Mouse (Mus musculus) forebrain, embryonic 11.5 days (tissue): ENCODE measurements around the gene Fam196b. TPM values are rescaled to one million over a fixed set of nuclear protein-coding genes. Genes with fewer than 3 reads are reported as not detected.

ENCODE experiments used
- ATAC-seq: fragments of 200-750 bp; cut with Nextera tagmentation; replicated peaks from 2 replicates; pipeline ENCODE4 v1.8.0; 2017; ENCODE audit warnings: moderate TSS enrichment; ENCODE audit not compliant: low FRiP score
- DNase-seq: peaks from one replicate; pipeline ENCODE4 v3.0.0-alpha.2; 2017; ENCODE audit warnings: low spot score
- H3K27ac ChIP-seq: fragments of 300-500 bp; sonication (generic); 2 replicates; pipeline ENCODE4 v1.5.1; 2014; ENCODE audit warnings: low read depth, low read length
- H3K27me3 ChIP-seq: fragments of 300-500 bp; sonication (generic); 2 replicates; pipeline ENCODE4 v1.6.1; 2014; ENCODE audit warnings: mild to moderate bottlenecking, low read length, mixed read lengths; ENCODE audit not compliant: control insufficient read depth, insufficient read depth
- H3K36me3 ChIP-seq: fragments of 300-500 bp; sonication (generic); 2 replicates; pipeline ENCODE4 v1.6.1; 2014; ENCODE audit warnings: mild to moderate bottlenecking, low read length, moderate library complexity, mixed read lengths; ENCODE audit not compliant: control insufficient read depth, insufficient read depth
- H3K4me1 ChIP-seq: fragments of 300-500 bp; sonication (generic); replicated peaks from 2 replicates; pipeline ENCODE4 v1.6.1; 2014; ENCODE audit warnings: low read length, mixed read lengths; ENCODE audit not compliant: control insufficient read depth, insufficient read depth
- H3K4me2 ChIP-seq: fragments of 300-500 bp; sonication (generic); 2 replicates; pipeline ENCODE4 v1.6.1; 2014; ENCODE audit warnings: low read depth, mild to moderate bottlenecking, low read length, moderate library complexity, mixed read lengths; ENCODE audit not compliant: severe bottlenecking
- H3K4me3 ChIP-seq: fragments of 300-500 bp; sonication (generic); 2 replicates; pipeline ENCODE4 v1.5.1; 2014; ENCODE audit warnings: low read depth, low read length
- H3K9ac ChIP-seq: fragments of 300-500 bp; sonication (generic); 2 replicates; pipeline ENCODE4 v1.6.1; 2014; ENCODE audit warnings: low read length
- H3K9me3 ChIP-seq: fragments of 300-500 bp; sonication (generic); 2 replicates; pipeline ENCODE4 v1.6.1; 2016; ENCODE audit warnings: low read length, mixed read lengths; ENCODE audit not compliant: control insufficient read depth
- WGBS: fragments of 180-500 bp; shearing (Covaris S2); extraction: QIAGEN DNeasy Blood & Tissue Kit; methylation state at CpG from one replicate; pipeline ENCODE4 v1.1.7; 2014; 5-methylcytosine and 5-hydroxymethylcytosine counted together
- polyA plus RNA-seq: library from polyadenylated mRNA; unstranded; fragments of >200 nt; fragmentation: Nextera tagmentation; extraction: Ambion mirVana; gene quantifications from 2 replicates; pipeline ENCODE4 v1.2.1, GENCODE M21; 2014

The Fam196b gene
- polyA plus RNA-seq = 0.94 and 1.1 TPM in 2 replicates

DNA sequence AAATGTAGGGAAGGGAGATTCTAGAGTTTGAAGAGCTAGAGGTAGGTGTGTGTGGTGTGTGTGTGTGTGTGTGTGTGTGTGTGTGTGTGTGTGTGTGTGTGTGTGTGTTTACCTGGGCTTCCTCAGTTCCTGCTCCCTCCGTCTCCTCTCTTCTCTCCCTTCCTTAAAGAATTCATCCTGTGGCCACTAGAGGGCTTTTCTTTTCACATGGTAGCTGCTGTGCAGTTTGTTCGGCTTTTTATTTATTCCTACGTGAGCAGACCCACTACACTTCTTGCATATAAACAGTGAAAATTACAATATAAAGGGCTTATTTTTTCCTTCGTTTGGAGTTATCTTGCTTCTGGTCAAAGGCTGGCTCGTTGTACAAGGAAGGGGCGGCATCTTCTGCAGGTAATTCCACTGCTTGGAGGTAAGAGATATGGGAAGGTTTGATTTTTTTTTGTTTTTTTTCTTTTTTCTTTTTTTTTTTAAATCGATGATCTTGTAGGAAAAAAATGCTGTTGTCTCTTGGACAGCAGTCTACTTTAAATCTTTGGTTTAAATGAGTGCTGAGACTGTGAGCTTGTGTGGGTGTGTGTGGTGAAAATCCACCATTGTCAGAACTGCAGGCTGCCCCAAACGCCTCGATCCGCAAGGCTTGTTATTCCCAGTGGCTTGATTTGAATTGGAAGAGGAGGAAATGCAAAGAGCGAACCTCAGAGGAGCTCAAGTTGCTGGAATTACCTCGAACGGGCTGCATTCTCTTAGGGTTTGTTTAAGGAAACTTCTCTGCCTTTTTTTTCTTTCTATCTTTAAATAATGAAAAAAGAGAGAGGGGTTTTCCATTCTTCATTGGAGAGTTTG is at the start of gene Fam196b:
TSS of gene Fam196b (plus strand) at position 289 of the 846 bp plus-strand sequence.
- Histone ChIP-seq H3K4me3 (peak within 1 kb of the TSS; percentile 28), H3K9ac (peak within 1 kb of the TSS; percentile 57), H3K27me3 (no peaks in the 10 kb centered on the region), H3K36me3 (no peaks in the 10 kb centered on the region), H3K4me1 (no peaks in the 10 kb centered on the region; the same call in 1 of the 2 replicates), H3K27ac (no peak within 1 kb of the TSS), H3K9me3 (no peaks in the 10 kb centered on the region), H3K4me2 (peak within 1 kb of the TSS; percentile 54)
- ATAC-seq (peak; percentile 58; the same call in 1 of the 2 replicates), DNase-seq (no peak)
- WGBS = under 1% methylated on average over 13 of the region's 13 CpGs

DNA sequence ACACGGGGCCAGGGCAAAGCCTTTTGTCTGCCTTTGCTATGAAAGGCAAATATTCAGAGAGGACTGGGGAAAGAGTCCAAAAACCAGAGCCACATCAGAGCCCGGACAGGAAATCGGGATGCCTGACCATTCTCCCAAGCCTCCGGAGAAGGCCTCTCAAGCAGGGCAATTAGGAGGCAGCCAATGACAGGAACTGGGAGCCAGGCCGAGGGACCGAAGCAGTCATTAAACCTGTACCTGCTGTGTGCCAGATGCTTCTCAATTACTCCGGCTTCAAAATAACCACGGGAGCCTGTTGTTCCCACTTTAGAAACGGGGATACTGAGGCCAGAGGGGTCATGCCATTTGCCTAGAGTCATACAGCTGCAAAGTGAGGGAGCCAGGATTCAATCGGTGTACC is 42.6 kb upstream of the Fam196b start:
- Histone ChIP-seq H3K27me3 (no peaks in the 10 kb centered on the region), H3K4me3 (no peak overlapping the region), H3K4me1 (peaks cover 12% of the 10 kb centered on the region; the same call in 1 of the 2 replicates), H3K36me3 (no peaks in the 10 kb centered on the region), H3K9me3 (no peaks in the 10 kb centered on the region), H3K9ac (no peak overlapping the region), H3K27ac (no peak overlapping the region), H3K4me2 (no peak overlapping the region)
- 38% methylated on average over 10 of the region's 10 CpGs for WGBS
- DNase-seq = no peak
- no peak for ATAC-seq

DNA sequence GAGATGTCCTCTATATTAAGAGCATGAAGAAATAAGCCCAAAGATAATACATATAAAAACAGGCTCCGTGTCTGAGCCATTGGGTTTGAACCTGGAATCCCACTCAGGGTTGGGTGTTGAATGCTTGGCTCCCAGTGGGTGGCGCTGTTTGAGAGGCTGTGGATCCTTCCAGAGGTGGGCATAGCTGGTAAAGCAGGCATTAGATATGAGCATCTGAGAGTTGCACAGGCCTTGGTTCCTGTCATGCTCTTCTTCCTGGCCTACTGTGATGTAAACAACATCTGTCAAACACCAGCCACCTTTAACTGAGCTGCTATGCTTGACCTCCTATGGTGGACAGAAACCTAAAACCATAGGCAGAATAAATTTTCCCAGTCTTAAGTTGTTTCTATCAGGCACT is 38.7 kb upstream of the Fam196b start:
- H3K9ac ChIP-seq = no peak overlapping the region
- peaks cover 12% of the 10 kb centered on the region; the same call in 1 of the 2 replicates for H3K4me1 ChIP-seq
- ATAC-seq (no peak), DNase-seq (no peak)
- no peaks in the 10 kb centered on the region for H3K9me3 ChIP-seq
- 45% methylated on average over 2 of the region's 2 CpGs for WGBS
- H3K27me3 ChIP-seq = no peaks in the 10 kb centered on the region
- no peak overlapping the region for H3K27ac ChIP-seq
- no peak overlapping the region for H3K4me3 ChIP-seq
- no peak overlapping the region for H3K4me2 ChIP-seq
- no peaks in the 10 kb centered on the region for H3K36me3 ChIP-seq

DNA sequence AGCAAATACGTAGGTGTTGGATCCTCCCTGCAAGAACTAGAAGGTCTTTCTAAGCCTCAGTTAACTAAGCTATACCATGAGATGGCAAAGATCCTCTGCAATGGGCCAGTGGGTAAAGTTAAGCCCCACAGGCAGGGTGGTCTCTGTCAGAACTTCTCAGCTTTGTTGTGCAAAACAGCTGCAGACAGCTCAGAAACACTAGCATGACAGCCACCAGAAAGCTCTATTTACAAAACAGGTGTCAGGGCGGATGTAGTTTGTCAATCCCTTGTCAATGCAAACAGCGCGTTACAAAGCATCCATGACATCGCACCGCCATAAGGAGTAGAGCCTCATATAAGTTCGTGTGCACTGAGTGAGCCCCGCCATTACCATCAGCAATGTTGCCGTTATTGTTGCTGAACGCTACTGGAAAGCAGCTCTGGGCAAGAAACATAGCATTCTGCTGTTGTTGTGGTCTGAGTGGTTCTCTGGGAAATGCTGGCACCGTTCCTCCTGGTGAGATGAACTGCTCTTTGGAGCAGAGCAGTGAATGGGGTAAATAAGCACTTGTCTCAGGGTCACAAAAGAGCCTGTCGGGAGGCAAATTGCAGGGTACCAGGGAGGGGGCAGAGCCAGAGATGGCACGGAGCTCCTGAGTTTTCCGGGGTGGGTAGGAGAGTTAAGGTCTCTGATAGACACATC is 38.1 kb upstream of the Fam196b start:
- no peaks in the 10 kb centered on the region for H3K36me3 ChIP-seq
- no peak overlapping the region for H3K9ac ChIP-seq
- no peaks in the 10 kb centered on the region for H3K9me3 ChIP-seq
- peaks cover 11% of the 10 kb centered on the region; the same call in 1 of the 2 replicates for H3K4me1 ChIP-seq
- no peak overlapping the region for H3K4me3 ChIP-seq
- peak overlapping the region; percentile 15; the same call in 1 of the 2 replicates for H3K4me2 ChIP-seq
- no peaks in the 10 kb centered on the region for H3K27me3 ChIP-seq
- no peak for DNase-seq
- ATAC-seq = peak; percentile 66
- no peak overlapping the region for H3K27ac ChIP-seq
- 46% methylated on average over 14 of the region's 14 CpGs for WGBS

DNA sequence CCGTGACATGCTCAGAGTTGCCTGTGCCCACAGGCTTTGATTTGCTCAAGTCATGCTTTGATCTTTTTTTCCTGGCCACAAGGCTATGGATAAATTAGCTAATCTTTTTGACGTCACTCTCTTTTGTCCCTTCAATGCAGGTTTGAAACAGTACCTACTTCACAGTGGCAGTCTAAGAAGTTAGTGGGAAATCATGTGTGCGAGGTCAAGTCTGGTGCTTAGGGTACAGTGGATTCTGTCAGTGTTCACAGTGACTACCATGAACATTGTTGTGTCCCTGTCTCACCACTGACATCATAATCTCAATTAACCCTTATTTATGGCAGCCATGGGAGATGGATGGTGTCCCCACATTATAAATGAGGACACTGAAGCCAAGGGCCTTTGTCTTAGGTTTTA is 37.6 kb upstream of the Fam196b start:
- 33% methylated on average over 3 of the region's 3 CpGs for WGBS
- DNase-seq = no peak
- Histone ChIP-seq H3K9ac (no peak overlapping the region), H3K36me3 (no peaks in the 10 kb centered on the region), H3K4me1 (peaks cover 9% of the 10 kb centered on the region; the same call in 1 of the 2 replicates), H3K9me3 (no peaks in the 10 kb centered on the region), H3K4me3 (no peak overlapping the region), H3K27me3 (no peaks in the 10 kb centered on the region), H3K27ac (no peak overlapping the region), H3K4me2 (no peak overlapping the region; the same call in 1 of the 2 replicates)
- ATAC-seq = no peak

DNA sequence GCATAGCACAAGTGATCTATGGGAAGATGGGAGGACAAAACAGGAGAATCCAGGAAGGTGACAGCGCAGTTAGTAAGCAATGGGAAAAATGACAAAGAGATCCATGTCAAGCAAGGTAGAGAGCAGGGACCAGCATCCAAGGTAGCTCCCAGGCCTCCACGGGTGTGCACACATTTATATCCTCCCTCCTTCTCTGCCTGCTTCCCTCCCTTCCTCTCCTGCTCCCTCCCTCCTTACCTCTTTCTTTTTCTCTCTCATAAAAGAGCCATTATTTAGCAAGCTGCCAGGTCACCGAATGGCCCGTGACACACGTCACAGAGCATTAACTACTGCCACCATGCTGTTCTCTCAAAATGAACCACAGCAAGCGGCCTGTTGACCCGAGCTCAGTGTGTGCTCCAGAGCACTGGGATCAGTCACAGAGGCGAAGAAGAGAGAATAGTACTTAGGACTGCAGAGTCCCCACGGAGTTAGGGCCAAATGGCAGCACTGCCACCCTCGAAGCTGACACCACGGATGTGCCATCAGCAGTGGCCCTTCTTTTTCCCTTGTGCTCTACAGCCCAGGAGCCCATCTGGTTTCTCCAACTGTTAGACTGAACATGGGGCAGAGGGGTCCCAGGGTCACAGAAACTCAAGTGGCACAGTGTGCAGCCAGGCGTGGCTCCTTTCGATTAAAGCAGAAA is 30.4 kb upstream of the Fam196b start:
- H3K9ac ChIP-seq = no peak overlapping the region

DNA sequence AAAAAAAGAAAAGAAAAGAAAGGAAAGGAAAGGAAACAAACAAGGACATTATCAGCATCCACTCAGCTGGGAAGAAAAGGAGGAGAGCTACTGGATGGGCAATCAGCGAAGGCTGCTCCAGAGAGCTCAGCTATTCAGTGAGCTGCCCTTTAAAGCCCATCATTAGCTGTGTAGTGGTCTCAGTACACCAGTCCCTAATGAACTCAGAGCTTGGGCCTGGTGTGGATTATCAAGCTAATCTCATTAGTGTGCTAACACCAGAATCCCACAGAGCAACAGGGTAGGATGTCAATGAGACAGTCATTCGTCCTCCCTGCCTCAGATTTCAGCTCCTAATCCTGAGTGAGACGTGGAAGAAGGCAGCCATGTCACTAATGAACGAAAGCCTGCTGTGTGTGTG is 24.4 kb upstream of the Fam196b start:
- H3K9me3 ChIP-seq = peaks cover 3% of the 10 kb centered on the region; the same call in 1 of the 2 replicates
- H3K27me3 ChIP-seq = peaks cover 3% of the 10 kb centered on the region; the same call in 1 of the 2 replicates
- ATAC-seq (peak; percentile 85), DNase-seq (no peak)
- H3K9ac ChIP-seq = no peak overlapping the region
- H3K4me3 ChIP-seq = no peak overlapping the region
- H3K27ac ChIP-seq = 0 out of 2 replicates have a peak overlapping the region, but pooled peaks have one; percentile 8
- 7% methylated on average over 4 of the region's 4 CpGs for WGBS
- H3K4me1 ChIP-seq = peaks cover 8% of the 10 kb centered on the region; the same call in 1 of the 2 replicates
- no peak overlapping the region for H3K4me2 ChIP-seq
- H3K36me3 ChIP-seq = no peaks in the 10 kb centered on the region

More for the DNA sequence above, 30.4 kb upstream of the Fam196b start:
- no peak overlapping the region for H3K4me2 ChIP-seq
- H3K27ac ChIP-seq = no peak overlapping the region
- H3K4me1 ChIP-seq = peaks cover 7% of the 10 kb centered on the region; the same call in 1 of the 2 replicates
- no peaks in the 10 kb centered on the region for H3K9me3 ChIP-seq
- H3K4me3 ChIP-seq = no peak overlapping the region
- peak; percentile 61 for ATAC-seq
- no peaks in the 10 kb centered on the region for H3K36me3 ChIP-seq
- DNase-seq = no peak
- peaks cover 3% of the 10 kb centered on the region; the same call in 1 of the 2 replicates for H3K27me3 ChIP-seq
- 10% methylated on average over 13 of the region's 13 CpGs for WGBS

DNA sequence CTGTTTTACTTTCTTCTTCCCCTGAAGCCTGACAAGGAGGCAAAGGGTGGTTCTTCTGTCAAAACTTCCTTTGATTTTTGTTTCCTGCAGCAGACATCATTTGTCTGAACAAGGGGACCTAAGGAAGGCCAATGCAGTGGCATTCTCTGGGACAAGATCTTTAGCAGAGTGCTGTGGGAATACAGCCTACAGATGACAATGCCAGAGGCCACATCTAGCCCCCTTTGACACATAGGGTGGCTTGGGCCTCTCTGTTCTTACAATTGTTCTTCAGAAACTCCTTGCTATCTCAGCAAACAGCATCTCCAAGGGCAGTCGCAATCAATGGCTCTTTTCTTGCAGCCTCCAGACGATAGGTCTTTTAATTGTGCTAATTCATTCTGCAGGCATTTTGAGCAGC is 23.9 kb upstream of the Fam196b start:
- Histone ChIP-seq H3K27ac (0 out of 2 replicates have a peak overlapping the region, but pooled peaks have one; percentile 8), H3K9ac (no peak overlapping the region), H3K9me3 (peaks cover 3% of the 10 kb centered on the region; the same call in 1 of the 2 replicates), H3K4me1 (peaks cover 8% of the 10 kb centered on the region; the same call in 1 of the 2 replicates), H3K4me2 (no peak overlapping the region), H3K36me3 (no peaks in the 10 kb centered on the region), H3K27me3 (peaks cover 3% of the 10 kb centered on the region; the same call in 1 of the 2 replicates), H3K4me3 (no peak overlapping the region)
- ATAC-seq (no peak), DNase-seq (no peak)
- 10% methylated on average over 2 of the region's 2 CpGs for WGBS
